Mouse (Mus musculus): ENCODE measurements around the gene Phldb2. TPM values are rescaled to one million over a fixed set of nuclear protein-coding genes. Genes with fewer than 3 reads are reported as not detected.

The Phldb2 gene
- polyA plus RNA-seq, 1 experiment = 25.7 TPM

- Histone ChIP-seq H3K4me3 (no peak overlapping the region), H3K27me3 (ENCODE audit: control insufficient read depth, insufficient read depth, insufficient read length) (no peaks in the 10 kb centered on the region), H3ac (ENCODE audit: control insufficient read depth, insufficient read length) (no peak overlapping the region), H3K79me2 (ENCODE audit: control insufficient read depth, insufficient read depth) (peaks cover under 1% of the 10 kb centered on the region), H3K4me2 (ENCODE audit: low read depth) (peak overlapping the region; percentile 3), H3K36me3 (ENCODE audit: control insufficient read depth, insufficient read depth) (peaks cover 48% of the 10 kb centered on the region)
- TF ChIP-seq REST (IDR thresholded peaks at IDR 0.05; ENCODE audit: insufficient read depth, insufficient read length) (no peak), USF1 (IDR thresholded peaks at IDR 0.05; ENCODE audit: low read depth) (peak; percentile 22), MYOG (IDR thresholded peaks at IDR 0.05; ENCODE audit: control insufficient read depth in 1 of 3, insufficient read depth in 1 of 3, insufficient read length in 2 of 3, low read depth in 2 of 3) (peak; percentile 52 to 94 (median 88)), MAX (IDR thresholded peaks at IDR 0.05; ENCODE audit: low read depth) (no peak), TCF3 (IDR thresholded peaks at IDR 0.05; ENCODE audit: insufficient read length, low read depth) (peak; percentile 85), TCF12 (IDR thresholded peaks at IDR 0.05; ENCODE audit: insufficient read depth, poor library complexity, severe bottlenecking) (peak; percentile 97), MYOD1 (IDR thresholded peaks at IDR 0.05; ENCODE audit: control insufficient read depth in 1 of 3, insufficient read length in 2 of 3, low read depth in 2 of 3) (peak; percentile 90 to 96 (median 94)), POLR2A (IDR thresholded peaks at IDR 0.05; ENCODE audit: insufficient read length, low read depth) (no peak)
Observed at GRCm38 (mm10) chr16:45799150-45799549, 154.2 kb downstream of the Phldb2 start.

- Histone ChIP-seq H3K79me2 (ENCODE audit: control insufficient read depth, insufficient read depth) (no peaks in the 10 kb centered on the region), H3K4me2 (ENCODE audit: low read depth) (peak overlapping the region; percentile 3), H3K36me3 (ENCODE audit: control insufficient read depth, insufficient read depth) (peaks cover 52% of the 10 kb centered on the region), H3K4me3 (no peak overlapping the region), H3K27me3 (ENCODE audit: control insufficient read depth, insufficient read depth, insufficient read length) (no peaks in the 10 kb centered on the region), H3ac (ENCODE audit: control insufficient read depth, insufficient read length) (no peak overlapping the region)
- TF ChIP-seq REST (IDR thresholded peaks at IDR 0.05; ENCODE audit: insufficient read depth, insufficient read length) (no peak), MAX (IDR thresholded peaks at IDR 0.05; ENCODE audit: low read depth) (no peak), TCF12 (IDR thresholded peaks at IDR 0.05; ENCODE audit: insufficient read depth, poor library complexity, severe bottlenecking) (no peak), CEBPB (IDR thresholded peaks at IDR 0.05; ENCODE audit: insufficient read depth, poor library complexity, severe bottlenecking) (no peak), POLR2A (IDR thresholded peaks at IDR 0.05; ENCODE audit: insufficient read length, low read depth) (no peak), MYOD1 (IDR thresholded peaks at IDR 0.05; ENCODE audit: control insufficient read depth in 1 of 3, insufficient read length in 2 of 3, low read depth in 2 of 3) (no peak), MYOG (IDR thresholded peaks at IDR 0.05; ENCODE audit: control insufficient read depth in 1 of 3, insufficient read depth in 1 of 3, insufficient read length in 2 of 3, low read depth in 2 of 3) (no peak), SRF (IDR thresholded peaks at IDR 0.05; ENCODE audit: control insufficient read depth, insufficient read length, low read depth) (no peak), TCF3 (IDR thresholded peaks at IDR 0.05; ENCODE audit: insufficient read length, low read depth) (no peak), POLR2AphosphoS2 (IDR thresholded peaks at IDR 0.05; ENCODE audit: insufficient read length, low read depth) (no peak), E2F4 (IDR thresholded peaks at IDR 0.05; ENCODE audit: insufficient read depth) (no peak), USF1 (IDR thresholded peaks at IDR 0.05; ENCODE audit: low read depth) (no peak)
Observed at GRCm38 (mm10) chr16:45798591-45798990, 154.8 kb downstream of the Phldb2 start.

GRCm38 (mm10) chr16:45796815-45797214 lies 156.6 kb downstream of the Phldb2 start:
- Histone ChIP-seq H3K4me2 (ENCODE audit: low read depth) (no peak overlapping the region), H3K4me3 (no peak overlapping the region), H3K27me3 (ENCODE audit: control insufficient read depth, insufficient read depth, insufficient read length) (no peaks in the 10 kb centered on the region), H3K79me2 (ENCODE audit: control insufficient read depth, insufficient read depth) (no peaks in the 10 kb centered on the region), H3ac (ENCODE audit: control insufficient read depth, insufficient read length) (no peak overlapping the region), H3K36me3 (ENCODE audit: control insufficient read depth, insufficient read depth) (peaks cover 51% of the 10 kb centered on the region)
- peak; percentile 95 for TF ChIP-seq TCF3 (IDR thresholded peaks at IDR 0.05; ENCODE audit: insufficient read length, low read depth)
- no peak for TF ChIP-seq MAX (IDR thresholded peaks at IDR 0.05; ENCODE audit: low read depth)
- peak; percentile 83 to 97 (median 97) for TF ChIP-seq MYOD1 (IDR thresholded peaks at IDR 0.05; ENCODE audit: control insufficient read depth in 1 of 3, insufficient read length in 2 of 3, low read depth in 2 of 3)
- no peak for TF ChIP-seq USF1 (IDR thresholded peaks at IDR 0.05; ENCODE audit: low read depth)
- peak; percentile 58 for TF ChIP-seq POLR2AphosphoS2 (IDR thresholded peaks at IDR 0.05; ENCODE audit: insufficient read length, low read depth)
- TF ChIP-seq REST (IDR thresholded peaks at IDR 0.05; ENCODE audit: insufficient read depth, insufficient read length) = no peak
- TF ChIP-seq POLR2A (IDR thresholded peaks at IDR 0.05; ENCODE audit: insufficient read length, low read depth) = no peak
- no peak for TF ChIP-seq E2F4 (IDR thresholded peaks at IDR 0.05; ENCODE audit: insufficient read depth)
- TF ChIP-seq MYOG (IDR thresholded peaks at IDR 0.05; ENCODE audit: control insufficient read depth in 1 of 3, insufficient read depth in 1 of 3, insufficient read length in 2 of 3, low read depth in 2 of 3) = peak; percentile 96 to 99 (median 97)
- peak; percentile 99 for TF ChIP-seq TCF12 (IDR thresholded peaks at IDR 0.05; ENCODE audit: insufficient read depth, poor library complexity, severe bottlenecking)
- no peak for TF ChIP-seq SRF (IDR thresholded peaks at IDR 0.05; ENCODE audit: control insufficient read depth, insufficient read length, low read depth)
- TF ChIP-seq CEBPB (IDR thresholded peaks at IDR 0.05; ENCODE audit: insufficient read depth, poor library complexity, severe bottlenecking) = no peak

DNA sequence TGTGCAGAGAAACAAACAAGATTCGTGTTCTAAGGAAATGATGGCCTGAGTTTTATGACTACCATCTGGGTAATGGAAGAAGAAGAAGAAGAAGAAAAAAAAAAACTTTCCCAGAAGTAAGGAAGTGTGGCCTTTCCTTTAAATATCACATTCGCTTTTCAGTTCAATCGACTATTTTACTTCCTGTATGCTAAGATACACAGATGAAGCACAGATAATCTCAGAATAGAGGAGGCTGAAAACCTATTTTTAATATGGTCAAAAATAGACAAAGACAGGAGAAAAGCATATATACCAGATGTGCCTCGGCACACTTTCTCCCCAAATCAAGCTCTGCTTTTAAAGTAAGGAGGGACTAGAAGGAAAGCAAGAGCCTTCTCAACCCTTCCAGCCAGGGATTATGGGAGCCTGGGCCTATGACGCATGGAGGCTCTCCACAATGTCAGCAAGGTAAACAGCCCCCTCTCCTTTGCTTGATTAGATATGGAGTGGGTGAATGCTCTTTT lies 158.2 kb downstream of the Phldb2 start:
- H3K36me3 ChIP-seq (ENCODE audit: control insufficient read depth, insufficient read depth) = peaks cover 50% of the 10 kb centered on the region
- H3K4me3 ChIP-seq = no peak overlapping the region
- no peaks in the 10 kb centered on the region for H3K27me3 ChIP-seq (ENCODE audit: control insufficient read depth, insufficient read depth, insufficient read length)
- TF ChIP-seq SRF (IDR thresholded peaks at IDR 0.05; ENCODE audit: control insufficient read depth, insufficient read length, low read depth) (no peak), MYOD1 (IDR thresholded peaks at IDR 0.05; ENCODE audit: control insufficient read depth in 1 of 3, insufficient read length in 2 of 3, low read depth in 2 of 3) (no peak), CEBPB (IDR thresholded peaks at IDR 0.05; ENCODE audit: insufficient read depth, poor library complexity, severe bottlenecking) (no peak), MYOG (IDR thresholded peaks at IDR 0.05; ENCODE audit: control insufficient read depth in 1 of 3, insufficient read depth in 1 of 3, insufficient read length in 2 of 3, low read depth in 2 of 3) (no peak), E2F4 (IDR thresholded peaks at IDR 0.05; ENCODE audit: insufficient read depth) (no peak), USF1 (IDR thresholded peaks at IDR 0.05; ENCODE audit: low read depth) (no peak), MAX (IDR thresholded peaks at IDR 0.05; ENCODE audit: low read depth) (no peak), POLR2A (IDR thresholded peaks at IDR 0.05; ENCODE audit: insufficient read length, low read depth) (no peak), TCF12 (IDR thresholded peaks at IDR 0.05; ENCODE audit: insufficient read depth, poor library complexity, severe bottlenecking) (no peak), REST (IDR thresholded peaks at IDR 0.05; ENCODE audit: insufficient read depth, insufficient read length) (no peak), TCF3 (IDR thresholded peaks at IDR 0.05; ENCODE audit: insufficient read length, low read depth) (no peak), POLR2AphosphoS2 (IDR thresholded peaks at IDR 0.05; ENCODE audit: insufficient read length, low read depth) (no peak)
- no peaks in the 10 kb centered on the region for H3K79me2 ChIP-seq (ENCODE audit: control insufficient read depth, insufficient read depth)
- H3ac ChIP-seq (ENCODE audit: control insufficient read depth, insufficient read length) = no peak overlapping the region
- H3K4me2 ChIP-seq (ENCODE audit: low read depth) = no peak overlapping the region
